Mouse (Mus musculus): Measurements from ENCODE around the gene Mtrf1l. TPM values are rescaled to one million over a fixed set of nuclear protein-coding genes. Genes with fewer than 3 reads are reported as not detected.

Gene Mtrf1l
- polyA plus RNA-seq (2021; fragmentation: Nextera tagmentation): 5.3 and 5.9 TPM in 2 replicates
- long read RNA-seq, experiment 1, transcript Mtrf1l-201 (7 exons, 2,588 nt): major isoform, 9 of 11 reads
- long read RNA-seq, experiment 1, partial matches to known transcripts: 0 of 11 reads
- long read RNA-seq, experiment 1, other reads (novel, unspliced or antisense): 2 of 11 reads
- long read RNA-seq, experiment 2, transcript Mtrf1l-201 (7 exons, 2,588 nt): major isoform, 37 of 44 reads
- long read RNA-seq, experiment 2, partial matches to known transcripts: 1 of 44 reads
- long read RNA-seq, experiment 2, other reads (novel, unspliced or antisense): 6 of 44 reads

GRCm38 (mm10) chr10:5823740-5824491 lies at the start of gene Mtrf1l:
Mtrf1l (minus strand) TSS chr10:5823910.

GRCm38 (mm10) chr10:5805243-5805730 lies 18.4 kb downstream of the Mtrf1l start, which contains the start of gene Fbxo5:
Fbxo5 (minus strand) TSS chr10:5805600.

Other genes starting within 250 kb of the Mtrf1l start
- 0.28 and 0.52 TPM in 2 replicates for gene Myct1, start 230.1 kb downstream of the Mtrf1l start, polyA plus RNA-seq (2021; fragmentation: Nextera tagmentation)
- 12.1 and 12.4 TPM in 2 replicates for gene Vip, start 184.7 kb downstream of the Mtrf1l start, polyA plus RNA-seq (2021; fragmentation: Nextera tagmentation)
- gene Fbxo5, start 18.3 kb downstream of the Mtrf1l start, polyA plus RNA-seq (2021; fragmentation: Nextera tagmentation): 0.39 and 0.58 TPM in 2 replicates
- 28.1 and 37.8 TPM in 2 replicates for gene Rgs17, start 98.5 kb upstream of the Mtrf1l start, polyA plus RNA-seq (2021; fragmentation: Nextera tagmentation)

All from layer of hippocampus, adult 6 months (tissue).